Mouse (Mus musculus): ENCODE measurements around the gene Mdk. TPM values are rescaled to one million over a fixed set of nuclear protein-coding genes. Genes with fewer than 3 reads are reported as not detected.

The Mdk gene
- not detected for polyA plus RNA-seq (2014; fragmentation: Illumina TruSeq; extraction: RNeasy Lipid Tissue Mini Kit (QIAGEN cat#74804); ENCODE audit: low read depth, low replicate concordance)

DNA sequence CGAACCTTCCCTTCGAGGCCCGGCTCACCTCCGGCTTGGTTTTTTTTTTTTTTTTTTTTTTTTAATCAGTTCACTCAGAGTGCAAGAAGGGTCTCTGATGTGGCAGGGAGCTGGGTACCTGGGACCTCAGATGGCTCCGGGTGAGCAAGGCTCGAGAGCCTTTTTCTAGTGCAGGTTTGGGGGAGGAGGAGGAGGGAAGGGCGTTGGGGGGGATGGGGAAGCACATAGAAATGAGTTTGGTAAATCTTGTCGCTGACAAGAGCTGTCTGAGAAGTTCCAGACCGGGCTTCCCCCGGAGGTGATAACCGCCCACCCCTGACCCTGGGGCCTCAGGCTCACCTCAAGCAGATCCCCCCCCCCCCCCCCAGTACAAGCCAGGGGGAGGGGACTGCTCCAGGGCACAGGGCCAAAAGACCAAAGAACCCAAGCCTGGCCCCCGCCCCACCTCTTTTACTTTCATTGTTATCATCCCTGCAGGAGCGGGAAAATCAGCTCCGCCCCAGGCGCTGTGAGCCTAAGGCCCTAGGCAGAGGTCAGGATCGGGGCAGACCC is at the start of gene Mdk:
Gene Mdk (minus strand): TSS at position 138 of the 552 bp plus-strand sequence.

DNA sequence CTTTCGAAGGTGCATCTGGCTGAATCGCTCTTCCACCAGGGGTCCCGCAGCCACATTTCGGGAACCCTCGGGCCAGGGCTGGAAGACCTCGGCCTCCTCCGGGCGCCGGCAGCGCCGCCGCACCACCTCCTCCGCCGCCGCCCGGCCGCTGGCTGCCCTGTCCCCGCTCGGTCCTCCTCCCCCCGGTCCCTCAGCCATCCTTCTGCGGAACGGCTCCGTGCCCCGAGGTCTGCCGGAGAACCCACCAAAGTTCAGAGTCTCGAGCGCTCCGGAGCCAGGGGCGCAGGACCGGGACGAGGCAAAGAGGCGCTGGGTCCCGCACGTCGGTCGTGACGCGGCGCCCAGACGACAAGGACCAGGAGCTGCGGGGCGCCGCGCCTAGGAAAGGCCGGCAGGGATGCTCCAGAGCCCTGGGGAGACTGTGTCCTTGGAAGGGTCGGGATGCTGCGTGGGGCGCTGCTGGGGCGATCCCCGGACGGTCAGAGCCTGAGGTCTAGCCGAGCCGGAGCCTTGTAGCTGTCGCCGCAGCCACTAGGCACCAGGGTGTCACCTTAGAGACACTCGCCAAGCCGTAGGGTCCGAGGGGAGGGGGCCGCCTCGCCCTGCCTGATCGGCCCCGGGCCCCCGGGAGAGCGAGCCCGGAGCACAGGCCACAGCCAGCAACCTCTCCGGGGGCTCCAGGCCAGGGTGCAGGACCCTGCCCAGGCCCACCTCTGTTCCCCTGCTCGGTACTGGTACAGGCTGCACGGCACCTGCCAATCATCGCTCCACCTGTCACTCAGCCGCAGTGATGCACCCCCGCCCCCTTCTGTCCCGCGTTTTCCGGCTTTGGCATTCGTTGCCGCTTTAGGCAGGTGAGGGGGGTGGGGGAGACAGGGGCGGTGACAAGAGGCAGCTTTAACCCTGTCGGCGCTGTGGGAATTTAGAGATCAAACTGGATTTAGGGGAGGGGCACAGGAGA is 43.8 kb upstream of the Mdk start, which contains the start of gene Dgkz:
Gene Dgkz (minus strand): TSS at position 284 of the 961 bp plus-strand sequence.

DNA sequence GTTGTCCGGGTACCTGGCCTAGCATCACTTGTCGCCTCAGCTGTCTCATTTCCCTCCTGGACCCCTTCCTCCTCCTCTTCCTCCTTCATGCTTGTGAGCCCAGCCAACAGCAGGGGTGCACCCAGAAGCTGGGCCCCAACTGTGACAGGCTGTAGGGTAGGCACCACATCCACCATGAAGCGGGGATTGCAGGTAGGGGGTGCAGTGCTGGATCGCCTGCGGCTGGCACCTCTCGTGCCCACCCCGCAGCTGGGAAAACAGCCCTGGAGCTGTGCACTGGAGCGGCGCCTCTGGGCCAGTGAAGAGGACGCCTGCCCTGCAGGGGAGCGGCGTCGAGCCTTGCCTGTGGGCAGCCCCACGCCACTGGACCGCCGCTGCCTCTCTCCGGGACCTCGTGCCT is 13.4 kb upstream of the Mdk start, which contains the start of gene Gm9821:
Gene Gm9821 (plus strand): TSS at position 221 of the 400 bp plus-strand sequence.

DNA sequence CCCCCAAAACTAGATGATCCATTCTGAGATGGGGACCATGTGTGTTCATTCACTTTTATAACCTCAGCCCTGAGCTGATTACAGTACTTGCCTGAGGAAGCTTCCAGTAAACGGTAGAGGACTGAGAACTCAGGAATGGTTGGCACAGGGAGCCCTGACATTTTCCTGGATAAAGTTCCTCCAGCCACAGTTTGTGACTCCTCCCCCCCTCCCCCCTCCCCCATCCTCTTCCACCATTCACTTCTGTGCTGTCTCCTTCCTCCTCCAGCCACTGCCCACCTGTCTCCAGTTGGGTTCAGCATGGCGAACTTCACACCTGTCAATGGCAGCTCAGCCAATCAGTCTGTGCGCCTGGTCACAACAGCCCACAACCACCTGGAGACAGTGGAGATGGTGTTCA is 5.1 kb downstream of the Mdk start, which contains the start of gene Chrm4:
Gene Chrm4 (plus strand): TSS at position 301 of the 400 bp plus-strand sequence.

Other genes with a start within 250 kb of the Mdk start
- 18.1 TPM for gene Atg13, start 221.7 kb downstream of the Mdk start, polyA plus RNA-seq (2014; fragmentation: Illumina TruSeq; extraction: RNeasy Lipid Tissue Mini Kit (QIAGEN cat#74804); ENCODE audit: low read depth, low replicate concordance)
- gene Harbi1, start 221.4 kb downstream of the Mdk start, polyA plus RNA-seq (2014; fragmentation: Illumina TruSeq; extraction: RNeasy Lipid Tissue Mini Kit (QIAGEN cat#74804); ENCODE audit: low read depth, low replicate concordance): 21.5 TPM
- 5.5 TPM for gene Ambra1, start 202.2 kb downstream of the Mdk start, polyA plus RNA-seq (2014; fragmentation: Illumina TruSeq; extraction: RNeasy Lipid Tissue Mini Kit (QIAGEN cat#74804); ENCODE audit: low read depth, low replicate concordance)
- gene Chrm4, start 5.0 kb downstream of the Mdk start, polyA plus RNA-seq (2014; fragmentation: Illumina TruSeq; extraction: RNeasy Lipid Tissue Mini Kit (QIAGEN cat#74804); ENCODE audit: low read depth, low replicate concordance): not detected
- not detected for gene Gm9821, start 13.4 kb upstream of the Mdk start, polyA plus RNA-seq (2014; fragmentation: Illumina TruSeq; extraction: RNeasy Lipid Tissue Mini Kit (QIAGEN cat#74804); ENCODE audit: low read depth, low replicate concordance)
- gene Dgkz, start 43.6 kb upstream of the Mdk start, polyA plus RNA-seq (2014; fragmentation: Illumina TruSeq; extraction: RNeasy Lipid Tissue Mini Kit (QIAGEN cat#74804); ENCODE audit: low read depth, low replicate concordance): 3.5 TPM
- 84.7 TPM for gene Creb3l1, start 92.2 kb upstream of the Mdk start, polyA plus RNA-seq (2014; fragmentation: Illumina TruSeq; extraction: RNeasy Lipid Tissue Mini Kit (QIAGEN cat#74804); ENCODE audit: low read depth, low replicate concordance)
- 47.0 TPM for gene Phf21a, start 160.8 kb upstream of the Mdk start, polyA plus RNA-seq (2014; fragmentation: Illumina TruSeq; extraction: RNeasy Lipid Tissue Mini Kit (QIAGEN cat#74804); ENCODE audit: low read depth, low replicate concordance)

All from sigmoid colon, adult 10 weeks (tissue).